Mouse (Mus musculus) lung, postnatal 14 days (tissue): Measurements from ENCODE around the gene Bcl2a1a.
"Not testable (repeated sequence)": the region's sequence is repeated elsewhere in the genome, so short reads cannot be mapped to it uniquely, and the experiment has no call there.

Experiments used
- DNase-seq: peaks from one replicate; pipeline ENCODE4 v3.0.0; 2021

Bcl2a1a gene

DNA sequence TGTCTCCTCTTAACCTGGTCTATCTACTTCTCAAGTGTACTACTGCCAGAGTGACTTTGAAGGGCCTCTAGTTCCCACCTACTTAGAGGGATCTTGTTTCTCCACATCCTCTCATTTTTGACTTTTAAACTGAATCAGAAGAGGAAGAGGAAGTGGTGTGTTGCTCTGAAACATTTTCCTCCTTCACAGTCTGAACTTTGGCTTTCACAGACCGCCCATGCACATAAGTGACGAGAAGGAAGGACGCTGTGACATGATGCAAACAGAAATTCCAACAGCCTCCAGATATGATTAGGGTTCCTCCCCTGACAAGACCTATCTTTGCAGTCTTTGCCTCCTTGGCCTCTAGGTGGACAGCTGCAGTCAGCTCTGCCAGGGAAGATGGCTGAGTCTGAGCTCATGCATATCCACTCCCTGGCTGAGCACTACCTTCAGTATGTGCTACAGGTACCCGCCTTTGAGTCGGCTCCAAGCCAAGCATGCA, at the start of gene Bcl2a1a:
Gene Bcl2a1a, plus strand, starts transcription at position 231 of the 484 bp plus-strand sequence.
- DNase-seq = peak; percentile 28

DNA sequence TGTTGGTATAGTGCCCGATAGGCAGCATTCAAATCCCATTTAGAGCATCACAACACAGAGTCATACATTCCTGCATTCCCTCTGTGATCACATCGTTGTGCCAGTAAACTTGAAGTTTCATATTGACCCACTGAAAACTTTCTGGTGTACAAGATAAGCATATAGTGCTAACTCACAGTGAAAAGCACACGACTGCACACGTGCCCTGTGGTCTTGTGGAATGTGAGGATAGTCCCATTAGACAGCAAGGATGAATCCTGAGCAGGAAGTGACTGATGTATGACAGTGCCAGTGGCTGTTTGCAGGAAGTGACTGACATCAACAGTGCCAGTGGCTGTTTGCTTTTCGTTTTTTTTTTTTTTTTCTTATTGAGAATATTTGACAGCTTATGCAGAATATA, 40.1 kb upstream of the Bcl2a1a start:
- DNase-seq = not testable (repeated sequence)

DNA sequence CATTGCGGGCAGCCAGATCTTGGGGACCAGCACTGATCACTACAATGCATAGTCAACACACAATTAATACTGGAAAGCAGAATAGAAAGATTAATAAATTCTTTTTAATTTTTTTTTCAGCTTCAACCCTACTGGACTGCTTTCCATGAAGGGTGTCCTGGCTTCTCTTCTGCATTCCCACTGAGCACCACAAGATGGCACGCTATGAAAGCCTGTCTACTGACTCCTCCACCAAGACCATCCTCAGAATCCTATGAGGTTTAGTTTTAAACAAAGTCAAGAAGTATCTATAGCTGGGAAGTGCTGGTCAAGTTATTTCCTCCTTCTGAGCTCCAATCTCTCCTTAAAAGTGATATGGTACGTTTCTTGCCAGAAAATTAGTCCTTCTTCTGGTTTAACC, 18.4 kb upstream of the Bcl2a1a start:
- DNase-seq = peak; percentile 11

DNA sequence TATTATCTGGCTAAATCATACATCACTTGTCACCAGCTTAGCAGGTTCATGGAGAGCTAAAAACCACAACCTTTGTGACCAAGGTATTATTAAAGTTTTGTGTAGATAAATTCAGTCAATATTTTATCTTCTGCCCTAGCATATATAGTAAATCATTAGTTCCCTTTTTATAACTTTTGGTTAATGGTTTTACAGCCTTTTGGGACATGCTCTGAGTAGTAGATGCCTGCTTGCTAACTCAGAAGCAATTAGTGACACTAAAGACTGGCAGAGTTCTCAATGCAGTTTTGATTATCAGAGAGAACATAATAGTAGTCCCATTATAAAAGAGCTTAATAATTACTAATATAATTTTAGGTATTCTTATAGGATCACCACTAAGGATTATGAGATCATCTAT, 5.2 kb upstream of the Bcl2a1a start:
- not testable (repeated sequence) for DNase-seq

DNA sequence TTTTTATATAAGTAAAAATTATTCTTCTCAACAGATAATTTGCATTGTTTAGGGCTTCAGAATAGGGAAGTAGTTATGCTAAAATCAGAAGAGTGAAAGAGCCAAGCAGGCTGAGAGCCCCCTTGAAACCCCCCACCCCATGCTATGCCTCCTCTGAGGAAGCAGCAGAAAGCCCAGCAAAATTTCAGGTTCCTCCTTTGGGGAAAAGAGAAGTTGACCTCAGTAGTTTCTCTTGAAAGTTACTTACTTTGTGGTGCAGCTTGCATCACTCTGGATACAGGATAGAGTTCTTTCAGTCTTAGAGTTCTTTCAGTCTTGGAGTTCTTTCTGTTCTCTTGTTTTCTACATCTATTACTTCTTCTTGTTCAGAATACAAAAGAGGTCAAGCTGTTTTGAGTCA, 3.5 kb upstream of the Bcl2a1a start:
- DNase-seq = peak; percentile 7

DNA sequence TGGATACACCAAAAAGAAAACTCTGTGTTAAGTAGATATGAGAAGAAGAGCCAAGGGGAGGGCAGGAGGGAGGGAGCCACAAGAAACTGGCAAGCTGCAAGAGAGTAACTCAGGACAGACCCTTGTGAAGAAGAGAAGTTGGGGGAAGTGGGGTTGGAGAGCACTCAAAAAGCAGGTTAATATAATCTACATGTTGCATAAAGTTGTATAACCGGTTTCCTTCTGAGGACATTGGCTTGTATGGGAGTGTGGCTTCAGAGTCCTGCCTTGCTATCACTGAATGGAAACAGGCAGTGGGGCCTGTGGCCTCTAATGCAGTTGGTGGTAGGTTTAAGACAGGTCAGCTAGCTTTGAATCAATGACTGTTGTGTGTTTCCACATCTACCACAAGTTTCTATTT, 1.5 kb upstream of the Bcl2a1a start:
- DNase-seq = peak; percentile 37

DNA sequence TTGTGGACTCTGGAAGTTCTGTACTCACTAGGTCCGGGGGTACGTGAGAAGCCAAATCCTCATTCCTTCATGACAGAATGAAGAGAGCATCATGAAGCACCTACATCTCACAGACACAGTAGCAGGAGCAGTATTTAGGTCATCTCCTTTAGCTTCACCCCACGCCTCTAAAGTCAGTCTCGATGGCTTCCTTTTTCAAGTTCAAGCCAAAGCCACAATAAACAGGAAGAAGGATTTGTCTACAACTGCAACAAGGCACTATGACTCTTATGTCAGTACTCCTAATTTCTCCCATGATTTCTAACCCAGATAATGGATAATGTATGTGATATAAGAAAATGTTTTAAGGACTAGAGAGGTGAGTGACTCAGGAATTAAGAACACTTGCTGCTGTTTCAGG, 665 bp upstream of the Bcl2a1a start:
- DNase-seq = not testable (repeated sequence)

DNA sequence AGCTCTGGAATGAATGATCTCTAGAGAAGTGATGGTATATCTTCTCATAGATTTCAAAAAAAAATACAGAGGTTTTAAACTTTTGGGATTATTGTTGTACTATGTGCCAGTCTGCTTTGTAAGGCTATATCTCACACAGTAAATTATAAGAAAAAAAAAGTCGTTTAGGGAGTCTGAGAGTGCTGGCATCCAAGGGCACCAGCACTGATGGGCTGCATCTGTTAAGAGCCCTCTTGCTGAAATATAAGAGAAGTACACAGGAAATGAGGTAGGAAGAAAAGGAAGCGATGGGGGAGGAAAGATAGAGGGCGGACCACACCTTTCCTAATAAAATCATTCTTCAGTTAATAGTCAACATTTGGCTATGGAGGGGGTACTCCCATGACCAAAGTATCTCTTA, 2.2 kb downstream of the Bcl2a1a start:
- no peak for DNase-seq

- not testable (repeated sequence) for DNase-seq
These were observed 3.3 kb downstream of the Bcl2a1a start for GRCm38 (mm10) chr9:88959981-88960380.

- not testable (repeated sequence) for DNase-seq
These were observed 9.8 kb downstream of the Bcl2a1a start for GRCm38 (mm10) chr9:88966462-88966861.

- DNase-seq = not testable (repeated sequence)
These were observed 12.8 kb downstream of the Bcl2a1a start for GRCm38 (mm10) chr9:88969502-88969901.

GRCm38 (mm10) chr9:88976875-88977274, 20.2 kb downstream of the Bcl2a1a start:
- not testable (repeated sequence) for DNase-seq

DNA sequence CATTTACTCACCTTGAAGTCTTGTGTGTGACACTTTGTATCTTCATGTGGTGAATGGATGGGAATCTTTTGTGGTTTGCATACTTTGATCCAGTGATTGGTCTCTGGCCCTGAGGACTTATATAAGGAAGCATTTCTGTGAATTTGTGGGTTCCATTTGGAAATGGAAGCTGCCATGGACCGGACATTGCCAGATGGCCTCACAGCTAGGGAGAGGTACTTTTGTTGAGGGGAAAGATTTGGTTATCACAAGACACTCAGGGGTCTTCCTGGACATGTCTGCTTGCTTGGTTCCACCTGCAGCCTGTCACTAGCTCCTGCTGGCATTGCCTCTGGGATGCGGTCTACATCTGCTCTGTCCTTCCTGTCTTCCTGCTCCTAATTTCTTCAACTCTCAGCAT, 23.1 kb downstream of the Bcl2a1a start:
- not testable (repeated sequence) for DNase-seq

DNA sequence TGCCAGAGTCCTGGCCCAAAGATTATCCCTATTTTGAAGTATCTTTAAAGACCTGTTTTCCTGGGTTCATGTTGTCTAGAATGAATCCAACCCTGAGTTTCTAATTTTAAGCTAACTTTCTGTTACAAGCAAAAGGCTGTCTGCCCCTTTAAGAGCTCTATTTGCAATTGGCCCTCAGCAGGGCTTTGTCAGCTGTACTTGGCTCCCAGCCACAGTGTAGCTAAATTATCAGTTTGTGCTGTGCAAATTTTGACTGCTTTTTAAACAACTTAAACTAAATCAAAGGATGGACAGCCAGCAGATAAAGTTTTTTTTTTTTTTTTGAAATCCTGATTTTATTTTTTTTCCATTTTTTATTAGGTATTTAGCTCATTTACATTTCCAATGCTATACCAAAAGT, 44.8 kb downstream of the Bcl2a1a start:
- DNase-seq = not testable (repeated sequence)
